Mouse (Mus musculus) forebrain, embryonic 12.5 days (tissue): ENCODE data around the gene Zyx. TPM values are rescaled to one million over a fixed set of nuclear protein-coding genes. Genes with fewer than 3 reads are reported as not detected.
A peak's percentile ranks its signal among the peaks of the same experiment; 100 is the strongest.

Source experiments
- ATAC-seq: fragments of 200-750 bp; cut with Nextera tagmentation; 2 replicates; pipeline ENCODE4 v1.8.0; 2017; ENCODE audit warnings: moderate TSS enrichment; ENCODE audit not compliant: low FRiP score
- H3K27ac ChIP-seq: fragments of 300-500 bp; sonication (generic); 2 replicates; pipeline ENCODE4 v1.5.1; 2016; ENCODE audit warnings: mild to moderate bottlenecking
- H3K27me3 ChIP-seq: fragments of 300-500 bp; sonication (generic); 2 replicates; pipeline ENCODE4 v1.6.1; 2016; ENCODE audit warnings: mild to moderate bottlenecking
- H3K36me3 ChIP-seq: fragments of 300-500 bp; sonication (generic); replicated peaks from 2 replicates; pipeline ENCODE4 v1.6.1; 2016; ENCODE audit warnings: mild to moderate bottlenecking
- H3K4me1 ChIP-seq: fragments of 300-500 bp; sonication (generic); 2 replicates; pipeline ENCODE4 v1.6.1; 2016
- H3K4me2 ChIP-seq: fragments of 300-500 bp; sonication (generic); 2 replicates; pipeline ENCODE4 v1.6.1; 2016; ENCODE audit warnings: mild to moderate bottlenecking, moderate library complexity
- H3K4me3 ChIP-seq: fragments of 300-500 bp; sonication (generic); replicated peaks from 2 replicates; pipeline ENCODE4 v1.5.1; 2016; ENCODE audit warnings: mild to moderate bottlenecking
- H3K9ac ChIP-seq: fragments of 300-500 bp; sonication (generic); 2 replicates; pipeline ENCODE4 v1.6.1; 2016; ENCODE audit warnings: mild to moderate bottlenecking
- H3K9me3 ChIP-seq: fragments of 300-500 bp; sonication (generic); 2 replicates; pipeline ENCODE4 v1.6.1; 2016
- WGBS: fragments of 180-500 bp; shearing (Covaris S2); methylation state at CpG from one replicate; pipeline ENCODE4 v1.1.7; 2016; 5-methylcytosine and 5-hydroxymethylcytosine counted together
- polyA plus RNA-seq: library from polyadenylated mRNA; unstranded; fragments of >200 nt; fragmentation: Nextera tagmentation; extraction: Ambion mirVana; gene quantifications from 2 replicates; pipeline ENCODE4 v1.2.1, GENCODE M21; 2016

Zyx gene
- polyA plus RNA-seq, 1 experiment from 2014 or later: 66.6 TPM

GRCm38 (mm10) chr6:42362074-42362473, 12.6 kb downstream of the Zyx start:
- WGBS: 72% methylated on average over 1 of the region's 1 CpGs
- no peaks in the 10 kb centered on the region for H3K27me3 ChIP-seq

GRCm38 (mm10) chr6:42362497-42362896, 13.1 kb downstream of the Zyx start:
- no peak overlapping the region for H3K4me3 ChIP-seq
- H3K27me3 ChIP-seq: no peaks in the 10 kb centered on the region
- no peak overlapping the region for H3K4me2 ChIP-seq
- no peak overlapping the region for H3K27ac ChIP-seq
- no peaks in the 10 kb centered on the region for H3K9me3 ChIP-seq
- H3K36me3 ChIP-seq: peaks cover 26% of the 10 kb centered on the region
- ATAC-seq: no peak
- H3K4me1 ChIP-seq: peaks cover 3% of the 10 kb centered on the region; the same call in 1 of the 2 replicates
- 65% methylated on average over 1 of the region's 1 CpGs for WGBS
- H3K9ac ChIP-seq: no peak overlapping the region

More at GRCm38 (mm10) chr6:42362074-42362473, 12.6 kb downstream of the Zyx start:
- no peak overlapping the region for H3K27ac ChIP-seq
- no peak overlapping the region for H3K9ac ChIP-seq
- H3K36me3 ChIP-seq: peaks cover 30% of the 10 kb centered on the region
- H3K4me1 ChIP-seq: peaks cover 3% of the 10 kb centered on the region; the same call in 1 of the 2 replicates
- no peak overlapping the region for H3K4me3 ChIP-seq
- H3K9me3 ChIP-seq: no peaks in the 10 kb centered on the region
- H3K4me2 ChIP-seq: no peak overlapping the region
- no peak for ATAC-seq

- Histone ChIP-seq H3K36me3 (peaks cover 21% of the 10 kb centered on the region), H3K4me3 (no peak overlapping the region), H3K27me3 (no peaks in the 10 kb centered on the region), H3K9me3 (no peaks in the 10 kb centered on the region), H3K4me1 (peaks cover 3% of the 10 kb centered on the region; the same call in 1 of the 2 replicates), H3K27ac (no peak overlapping the region), H3K9ac (no peak overlapping the region), H3K4me2 (no peak overlapping the region)
- no peak; the same call in 1 of the 2 replicates for ATAC-seq
- WGBS: 54% methylated on average over 3 of the region's 3 CpGs
These were observed 13.5 kb downstream of the Zyx start for GRCm38 (mm10) chr6:42362974-42363373.

GRCm38 (mm10) chr6:42364066-42364465, 14.6 kb downstream of the Zyx start:
- H3K9me3 ChIP-seq: no peaks in the 10 kb centered on the region
- H3K27ac ChIP-seq: no peak overlapping the region
- no peak overlapping the region for H3K4me3 ChIP-seq
- no peak overlapping the region for H3K9ac ChIP-seq
- no peak for ATAC-seq
- H3K27me3 ChIP-seq: no peaks in the 10 kb centered on the region
- 90% methylated on average over 4 of the region's 4 CpGs for WGBS
- no peak overlapping the region for H3K4me2 ChIP-seq
- H3K36me3 ChIP-seq: peaks cover 11% of the 10 kb centered on the region
- H3K4me1 ChIP-seq: peaks cover 3% of the 10 kb centered on the region; the same call in 1 of the 2 replicates

GRCm38 (mm10) chr6:42364607-42365006, 15.2 kb downstream of the Zyx start:
- Histone ChIP-seq H3K4me2 (no peak overlapping the region), H3K4me3 (no peak overlapping the region), H3K36me3 (peaks cover 6% of the 10 kb centered on the region), H3K27me3 (no peaks in the 10 kb centered on the region), H3K9ac (no peak overlapping the region), H3K27ac (no peak overlapping the region), H3K9me3 (no peaks in the 10 kb centered on the region), H3K4me1 (peaks cover 5% of the 10 kb centered on the region; the same call in 1 of the 2 replicates)
- WGBS: 90% methylated on average over 15 of the region's 15 CpGs
- no peak for ATAC-seq

- 90% methylated on average over 6 of the region's 6 CpGs for WGBS
These were observed 15.8 kb downstream of the Zyx start for GRCm38 (mm10) chr6:42365215-42365614.

GRCm38 (mm10) chr6:42369870-42370269, 20.4 kb downstream of the Zyx start:
- H3K36me3 ChIP-seq: no peaks in the 10 kb centered on the region
- H3K4me1 ChIP-seq: peaks cover 17% of the 10 kb centered on the region
- WGBS: 1% methylated on average over 3 of the region's 3 CpGs
- H3K9ac ChIP-seq: no peak overlapping the region
- ATAC-seq: 0 out of 2 replicates have a peak, but pooled peaks have one; percentile 42
- no peak overlapping the region for H3K27ac ChIP-seq
- H3K27me3 ChIP-seq: peaks cover 28% of the 10 kb centered on the region
- no peak overlapping the region for H3K4me3 ChIP-seq
- no peaks in the 10 kb centered on the region for H3K9me3 ChIP-seq
- no peak overlapping the region for H3K4me2 ChIP-seq

More at GRCm38 (mm10) chr6:42365215-42365614, 15.8 kb downstream of the Zyx start:
- H3K9ac ChIP-seq: no peak overlapping the region
- H3K4me3 ChIP-seq: no peak overlapping the region
- no peaks in the 10 kb centered on the region; the same call in 1 of the 2 replicates for H3K36me3 ChIP-seq
- H3K4me2 ChIP-seq: no peak overlapping the region
- no peaks in the 10 kb centered on the region for H3K27me3 ChIP-seq
- H3K9me3 ChIP-seq: no peaks in the 10 kb centered on the region
- H3K27ac ChIP-seq: no peak overlapping the region
- ATAC-seq: no peak
- H3K4me1 ChIP-seq: peaks cover 9% of the 10 kb centered on the region

GRCm38 (mm10) chr6:42370630-42371363, 21.4 kb downstream of the Zyx start:
- H3K27ac ChIP-seq: no peak overlapping the region

GRCm38 (mm10) chr6:42372001-42372400, 22.6 kb downstream of the Zyx start:
- Histone ChIP-seq H3K27ac (no peak overlapping the region), H3K4me3 (no peak overlapping the region), H3K4me2 (no peak overlapping the region), H3K4me1 (peaks cover 17% of the 10 kb centered on the region), H3K9me3 (no peaks in the 10 kb centered on the region), H3K9ac (no peak overlapping the region), H3K27me3 (peaks cover 28% of the 10 kb centered on the region), H3K36me3 (no peaks in the 10 kb centered on the region)
- WGBS: 5% methylated on average over 3 of the region's 3 CpGs
- 0 out of 2 replicates have a peak, but pooled peaks have one; percentile 15 for ATAC-seq

More at GRCm38 (mm10) chr6:42370630-42371363, 21.4 kb downstream of the Zyx start:
- no peak overlapping the region for H3K4me3 ChIP-seq
- H3K9me3 ChIP-seq: no peaks in the 10 kb centered on the region
- peaks cover 28% of the 10 kb centered on the region for H3K27me3 ChIP-seq
- H3K4me2 ChIP-seq: no peak overlapping the region
- peaks cover 17% of the 10 kb centered on the region for H3K4me1 ChIP-seq
- no peak for ATAC-seq
- no peak overlapping the region for H3K9ac ChIP-seq
- 31% methylated on average over 4 of the region's 4 CpGs for WGBS
- H3K36me3 ChIP-seq: no peaks in the 10 kb centered on the region

GRCm38 (mm10) chr6:42372421-42372815, 23.0 kb downstream of the Zyx start:
- Histone ChIP-seq H3K27ac (no peak overlapping the region), H3K4me3 (no peak overlapping the region; the same call in 1 of the 2 replicates), H3K9me3 (no peaks in the 10 kb centered on the region), H3K36me3 (no peaks in the 10 kb centered on the region), H3K4me1 (peaks cover 17% of the 10 kb centered on the region), H3K9ac (no peak overlapping the region), H3K27me3 (peaks cover 28% of the 10 kb centered on the region), H3K4me2 (peak overlapping the region; percentile 95)
- ATAC-seq: peak; percentile 30; the same call in 1 of the 2 replicates
- WGBS: 12% methylated on average over 9 of the region's 9 CpGs

- ATAC-seq: peak; percentile 76
- Histone ChIP-seq H3K9ac (peak within 1 kb of the TSS; percentile 50), H3K4me2 (peak within 1 kb of the TSS; percentile 95), H3K27ac (no peak within 1 kb of the TSS), H3K4me3 (peak within 1 kb of the TSS; percentile 50), H3K9me3 (no peaks in the 10 kb centered on the region), H3K4me1 (peaks cover 17% of the 10 kb centered on the region), H3K36me3 (no peaks in the 10 kb centered on the region), H3K27me3 (peaks cover 28% of the 10 kb centered on the region)
- under 1% methylated on average over 34 of the region's 36 CpGs for WGBS
These were observed 23.6 kb downstream of the Zyx start, which contains the start of gene Epha1 for GRCm38 (mm10) chr6:42372816-42373547. Epha1 (minus strand) TSS chr6:42373268.

GRCm38 (mm10) chr6:42373669-42374430, 24.4 kb downstream of the Zyx start:
- no peaks in the 10 kb centered on the region for H3K36me3 ChIP-seq
- no peak for ATAC-seq
- no peak overlapping the region for H3K27ac ChIP-seq
- peaks cover 28% of the 10 kb centered on the region for H3K27me3 ChIP-seq
- peaks cover 17% of the 10 kb centered on the region for H3K4me1 ChIP-seq
- 42% methylated on average over 7 of the region's 7 CpGs for WGBS
- H3K9me3 ChIP-seq: no peaks in the 10 kb centered on the region
- H3K4me3 ChIP-seq: peak overlapping the region; percentile 50
- H3K4me2 ChIP-seq: peak overlapping the region; percentile 95
- no peak overlapping the region for H3K9ac ChIP-seq
